8 mouse cellular contexts compared by ENCODE assay signal in the genomic region with DNA sequence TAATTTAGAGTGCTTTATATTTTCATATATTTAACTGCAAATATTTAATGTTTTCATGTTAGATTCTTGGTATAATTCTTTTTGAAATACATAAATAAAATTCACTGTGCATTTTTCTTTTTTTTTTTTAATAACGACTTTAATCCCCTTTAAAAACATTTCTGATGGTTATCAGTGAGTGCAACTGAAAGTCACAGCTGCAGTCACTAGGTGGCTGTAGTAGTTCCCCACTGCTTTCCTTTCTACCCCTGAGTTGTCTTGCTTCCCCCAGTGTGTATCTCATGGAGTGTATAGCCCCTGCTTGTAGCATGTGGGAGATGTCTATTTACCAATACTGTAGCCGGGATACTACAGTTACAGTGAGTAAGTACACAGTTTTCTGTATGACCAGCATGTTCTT. TPM values are rescaled to one million over a fixed set of nuclear protein-coding genes. Genes with fewer than 3 reads are reported as not detected.
A peak's percentile ranks its signal among the peaks of the same experiment; 100 is the strongest.
DNase-seq lines count a peak whose midpoint lies in the region; ATAC-seq lines count a peak whose summit lies in the region.
"Had no signal": no experiment of that assay in that cellular context is flagged by ENCODE, and none has a peak within 500 bp of the region (broad histone marks: within the 10 kb centered on the region; RNA-seq: fewer than 3 reads in every experiment).

No protein-coding gene starts in this region.

- H3K27me3 ChIP-seq in embryonic facial prominence, embryonic 10.5 days (replicated peaks; ENCODE audit: low read depth, poor library complexity, severe bottlenecking), result no peaks in the 10 kb centered on the region
- H3K27me3 ChIP-seq in limb, embryonic 15.5 days, result no peaks in the 10 kb centered on the region

- ATAC-seq in limb, embryonic 15.5 days (ENCODE audit: insufficient number of reproducible peaks, low FRiP score, low TSS enrichment, low read depth), result no peak

- DNase-seq in kidney, adult 9 months, result peak; percentile 7
- no peak for DNase-seq in kidney, postnatal 4 days
- DNase-seq in Muller cell, postnatal 12 days (ENCODE audit: inconsistent ontology term), result peak; percentile 27
- DNase-seq in embryonic facial prominence, embryonic 10.5 days (ENCODE audit: low spot score), result no peak
- no peak for DNase-seq in urinary bladder, postnatal 14 days (ENCODE audit: low spot score)
- no peak for DNase-seq in left cerebral cortex, adult 9 months (ENCODE audit: low spot score in 2 of 2)
- DNase-seq: cerebellum, postnatal 25 days had no signal

- H3K4me2 ChIP-seq in limb, embryonic 15.5 days, result no peak overlapping the region

- 81% methylated on average over 2 of the region's 2 CpGs for WGBS in embryonic facial prominence, embryonic 10.5 days
- 60% methylated on average over 2 of the region's 2 CpGs for WGBS in limb, embryonic 15.5 days

- no peak overlapping the region for H3K9ac ChIP-seq in limb, embryonic 15.5 days

- no peaks in the 10 kb centered on the region for H3K9me3 ChIP-seq in embryonic facial prominence, embryonic 10.5 days
- H3K9me3 ChIP-seq in limb, embryonic 15.5 days, result no peaks in the 10 kb centered on the region

- H3K27ac ChIP-seq in embryonic facial prominence, embryonic 10.5 days (replicated peaks), result peak overlapping the region; percentile 70
- H3K27ac ChIP-seq in limb, embryonic 15.5 days, result peak overlapping the region; percentile 22; the same call in 1 of the 2 replicates

- H3K4me1 ChIP-seq in embryonic facial prominence, embryonic 10.5 days, result peaks cover 25% of the 10 kb centered on the region
- peaks cover 12% of the 10 kb centered on the region for H3K4me1 ChIP-seq in limb, embryonic 15.5 days

- 0 out of 2 replicates have a peak overlapping the region, but pooled peaks have one; percentile 17 for H3K4me3 ChIP-seq in embryonic facial prominence, embryonic 10.5 days
- no peak overlapping the region for H3K4me3 ChIP-seq in limb, embryonic 15.5 days

- H3K36me3 ChIP-seq in embryonic facial prominence, embryonic 10.5 days (replicated peaks), result peaks cover 54% of the 10 kb centered on the region
- peaks cover 38% of the 10 kb centered on the region for H3K36me3 ChIP-seq in limb, embryonic 15.5 days

RNA-seq across cellular contexts. Expression of a gene that starts 29.0 kb away (rescaled TPM):
- 28.4 and 31.3 TPM in 2 replicates for polyA plus RNA-seq in embryonic facial prominence, embryonic 10.5 days (2016; fragmentation: Nextera tagmentation; extraction: Ambion mirVana)
- 41.7 and 44.1 TPM in 2 replicates for polyA plus RNA-seq in limb, embryonic 15.5 days (2015; fragmentation: Nextera tagmentation; extraction: Ambion mirVana)

RNA-seq across cellular contexts. Expression of a gene that starts 56.9 kb away (rescaled TPM):
- 6.2 and 6.6 TPM in 2 replicates for polyA plus RNA-seq in embryonic facial prominence, embryonic 10.5 days (2016; fragmentation: Nextera tagmentation; extraction: Ambion mirVana)
- polyA plus RNA-seq in limb, embryonic 15.5 days (2015; fragmentation: Nextera tagmentation; extraction: Ambion mirVana), result 0.42 TPM in 2 replicates

RNA-seq across cellular contexts. Expression of a gene that starts 58.3 kb away (rescaled TPM):
- polyA plus RNA-seq in embryonic facial prominence, embryonic 10.5 days (2016; fragmentation: Nextera tagmentation; extraction: Ambion mirVana), result 42.7 and 45.6 TPM in 2 replicates
- polyA plus RNA-seq in limb, embryonic 15.5 days (2015; fragmentation: Nextera tagmentation; extraction: Ambion mirVana), result 90.4 and 111 TPM in 2 replicates

Comparison
In these comparisons a context has a peak if more than half of its experiments do, and no peak if none do; other contexts are left out.
1. DNase-seq: peak in kidney, adult 9 months (single experiment) and Muller cell, postnatal 12 days (single experiment); none in kidney, postnatal 4 days (0 of 2), embryonic facial prominence, embryonic 10.5 days (single experiment), urinary bladder, postnatal 14 days (single experiment) and left cerebral cortex, adult 9 months (0 of 2).